Mouse (Mus musculus) midbrain, embryonic 11.5 days (tissue): ENCODE data around the gene Prpf8. TPM values are rescaled to one million over a fixed set of nuclear protein-coding genes. Genes with fewer than 3 reads are reported as not detected.

ENCODE experiments used
- ATAC-seq: fragments of 200-750 bp; cut with Nextera tagmentation; 2 replicates; pipeline ENCODE4 v1.8.0; 2017; ENCODE audit warnings: moderate TSS enrichment, moderate library complexity; ENCODE audit not compliant: low FRiP score
- DNase-seq: peaks from one replicate; pipeline ENCODE4 v3.0.0; 2015; ENCODE audit warnings: low spot score; ENCODE audit errors: missing footprints
- H3K27ac ChIP-seq: fragments of 300-500 bp; sonication (generic); 2 replicates; pipeline ENCODE4 v1.5.1; 2014; ENCODE audit warnings: low read depth, low read length
- H3K27me3 ChIP-seq: fragments of 300-500 bp; sonication (generic); 2 replicates; pipeline ENCODE4 v1.6.1; 2014; ENCODE audit warnings: mild to moderate bottlenecking, low read length, moderate library complexity, mixed read lengths; ENCODE audit not compliant: control insufficient read depth, insufficient read depth
- H3K36me3 ChIP-seq: fragments of 300-500 bp; sonication (generic); 2 replicates; pipeline ENCODE4 v1.6.1; 2014; ENCODE audit warnings: mild to moderate bottlenecking, low read length, moderate library complexity, mixed read lengths; ENCODE audit not compliant: control insufficient read depth, insufficient read depth
- H3K4me1 ChIP-seq: fragments of 300-500 bp; sonication (generic); 2 replicates; pipeline ENCODE4 v1.6.1; 2014; ENCODE audit warnings: low read length; ENCODE audit not compliant: control insufficient read depth, insufficient read depth
- H3K4me2 ChIP-seq: fragments of 300-500 bp; sonication (generic); 2 replicates; pipeline ENCODE4 v1.6.1; 2014; ENCODE audit warnings: mild to moderate bottlenecking, moderate library complexity
- H3K4me3 ChIP-seq: fragments of 300-500 bp; sonication (generic); 2 replicates; pipeline ENCODE4 v1.5.1; 2014; ENCODE audit warnings: low read depth, low read length
- H3K9ac ChIP-seq: fragments of 300-500 bp; sonication (generic); 2 replicates; pipeline ENCODE4 v1.6.1; 2014; ENCODE audit warnings: low read length
- H3K9me3 ChIP-seq: fragments of 300-500 bp; sonication (generic); 2 replicates; pipeline ENCODE4 v1.6.1; 2016; ENCODE audit warnings: low read length; ENCODE audit not compliant: control insufficient read depth
- WGBS: fragments of 180-500 bp; shearing (Covaris S2); extraction: QIAGEN DNeasy Blood & Tissue Kit; methylation state at CpG from one replicate; pipeline ENCODE4 v1.1.7; 2014; 5-methylcytosine and 5-hydroxymethylcytosine counted together
- polyA plus RNA-seq: library from polyadenylated mRNA; unstranded; fragments of >200 nt; fragmentation: Nextera tagmentation; extraction: Ambion mirVana; gene quantifications from 2 replicates; pipeline ENCODE4 v1.2.1, GENCODE M21; 2014

Prpf8 gene
- polyA plus RNA-seq, 1 experiment from 2014 or later, result 100.0 TPM

DNA sequence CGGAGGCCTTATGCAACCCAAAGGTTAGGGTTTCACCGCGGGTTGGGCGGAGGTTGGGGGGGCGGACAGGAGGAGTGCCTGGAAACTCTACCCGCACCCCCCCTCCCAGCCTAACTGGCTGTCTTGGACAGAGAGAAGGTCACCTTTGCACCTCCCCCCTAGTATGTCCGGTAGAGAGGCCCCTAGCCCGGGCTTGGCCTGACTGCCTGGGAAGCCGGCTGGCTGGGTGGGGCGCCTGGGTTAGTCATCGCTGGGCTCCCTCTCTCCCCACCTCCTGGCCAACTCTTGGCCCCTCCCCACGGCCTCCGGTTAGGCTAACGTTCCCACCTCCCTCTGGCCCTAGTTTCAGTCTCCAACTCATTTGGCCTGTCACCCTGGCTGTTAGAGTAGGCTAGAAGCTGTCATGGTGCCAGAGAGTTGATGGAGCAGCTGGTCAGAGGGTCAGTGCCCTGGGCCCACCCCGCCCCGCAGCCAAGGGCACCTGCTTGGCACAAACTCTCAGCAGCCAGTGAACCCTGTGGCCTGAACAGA lies 24.3 kb upstream of the Prpf8 start:
- DNase-seq (no peak), ATAC-seq (no peak)
- Histone ChIP-seq H3K9me3 (no peaks in the 10 kb centered on the region), H3K4me3 (peak overlapping the region; percentile 62), H3K9ac (peak overlapping the region; percentile 63), H3K36me3 (no peaks in the 10 kb centered on the region), H3K27me3 (no peaks in the 10 kb centered on the region), H3K4me2 (peak overlapping the region; percentile 69), H3K27ac (no peak overlapping the region), H3K4me1 (peaks cover 17% of the 10 kb centered on the region)
- WGBS, result 7% methylated on average over 13 of the region's 16 CpGs

GRCm38 (mm10) chr11:75462865-75463336 lies 23.7 kb upstream of the Prpf8 start:
- no peaks in the 10 kb centered on the region for H3K27me3 ChIP-seq
- H3K4me3 ChIP-seq, result no peak overlapping the region
- H3K4me1 ChIP-seq, result peaks cover 17% of the 10 kb centered on the region
- H3K9me3 ChIP-seq, result no peaks in the 10 kb centered on the region
- 9% methylated on average over 9 of the region's 9 CpGs for WGBS
- no peaks in the 10 kb centered on the region for H3K36me3 ChIP-seq
- no peak overlapping the region; the same call in 1 of the 2 replicates for H3K9ac ChIP-seq
- no peak overlapping the region for H3K27ac ChIP-seq
- H3K4me2 ChIP-seq, result peak overlapping the region; percentile 69
- DNase-seq (peak; percentile 87), ATAC-seq (no peak)

GRCm38 (mm10) chr11:75463624-75464023 lies 23.0 kb upstream of the Prpf8 start:
- peaks cover 17% of the 10 kb centered on the region for H3K4me1 ChIP-seq
- WGBS, result 72% methylated on average over 4 of the region's 4 CpGs

GRCm38 (mm10) chr11:75464417-75464816 lies 22.2 kb upstream of the Prpf8 start:
- 86% methylated on average over 6 of the region's 6 CpGs for WGBS
- Histone ChIP-seq H3K4me3 (no peak overlapping the region), H3K4me2 (no peak overlapping the region), H3K27me3 (no peaks in the 10 kb centered on the region), H3K4me1 (peaks cover 17% of the 10 kb centered on the region), H3K36me3 (no peaks in the 10 kb centered on the region), H3K9me3 (no peaks in the 10 kb centered on the region), H3K9ac (no peak overlapping the region), H3K27ac (no peak overlapping the region)
- DNase-seq (no peak), ATAC-seq (no peak)

More at GRCm38 (mm10) chr11:75463624-75464023, 23.0 kb upstream of the Prpf8 start:
- Histone ChIP-seq H3K9me3 (no peaks in the 10 kb centered on the region), H3K4me2 (no peak overlapping the region), H3K4me3 (no peak overlapping the region), H3K27me3 (no peaks in the 10 kb centered on the region), H3K36me3 (no peaks in the 10 kb centered on the region), H3K27ac (no peak overlapping the region), H3K9ac (no peak overlapping the region)
- no peak for ATAC-seq
- DNase-seq, result no peak

DNA sequence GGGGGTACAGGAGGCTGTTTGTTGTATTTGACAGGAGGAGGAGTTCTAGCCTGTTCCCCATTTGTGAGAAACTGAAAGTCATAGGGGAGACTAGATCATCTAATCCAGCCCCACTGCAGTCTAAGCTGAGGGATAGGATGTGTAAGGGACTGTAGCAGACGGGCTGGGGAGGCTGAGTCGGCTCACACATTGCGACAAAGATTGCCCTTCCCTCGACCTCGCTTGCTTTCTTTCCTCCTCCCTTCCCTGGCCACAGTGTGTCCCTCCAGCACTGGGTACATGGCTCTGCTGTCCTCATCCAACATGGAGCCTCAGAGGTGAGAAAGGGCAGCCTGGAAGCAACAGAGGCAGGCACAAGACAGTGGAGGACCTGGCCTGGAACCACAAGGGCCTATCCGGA lies 21.6 kb upstream of the Prpf8 start:
- no peak overlapping the region for H3K9ac ChIP-seq
- peaks cover 12% of the 10 kb centered on the region for H3K4me1 ChIP-seq
- WGBS, result 89% methylated on average over 6 of the region's 6 CpGs
- no peak for DNase-seq
- no peaks in the 10 kb centered on the region for H3K27me3 ChIP-seq
- no peak for ATAC-seq
- no peaks in the 10 kb centered on the region for H3K9me3 ChIP-seq
- no peak overlapping the region for H3K4me3 ChIP-seq
- no peaks in the 10 kb centered on the region for H3K36me3 ChIP-seq
- no peak overlapping the region for H3K4me2 ChIP-seq
- H3K27ac ChIP-seq, result no peak overlapping the region

DNA sequence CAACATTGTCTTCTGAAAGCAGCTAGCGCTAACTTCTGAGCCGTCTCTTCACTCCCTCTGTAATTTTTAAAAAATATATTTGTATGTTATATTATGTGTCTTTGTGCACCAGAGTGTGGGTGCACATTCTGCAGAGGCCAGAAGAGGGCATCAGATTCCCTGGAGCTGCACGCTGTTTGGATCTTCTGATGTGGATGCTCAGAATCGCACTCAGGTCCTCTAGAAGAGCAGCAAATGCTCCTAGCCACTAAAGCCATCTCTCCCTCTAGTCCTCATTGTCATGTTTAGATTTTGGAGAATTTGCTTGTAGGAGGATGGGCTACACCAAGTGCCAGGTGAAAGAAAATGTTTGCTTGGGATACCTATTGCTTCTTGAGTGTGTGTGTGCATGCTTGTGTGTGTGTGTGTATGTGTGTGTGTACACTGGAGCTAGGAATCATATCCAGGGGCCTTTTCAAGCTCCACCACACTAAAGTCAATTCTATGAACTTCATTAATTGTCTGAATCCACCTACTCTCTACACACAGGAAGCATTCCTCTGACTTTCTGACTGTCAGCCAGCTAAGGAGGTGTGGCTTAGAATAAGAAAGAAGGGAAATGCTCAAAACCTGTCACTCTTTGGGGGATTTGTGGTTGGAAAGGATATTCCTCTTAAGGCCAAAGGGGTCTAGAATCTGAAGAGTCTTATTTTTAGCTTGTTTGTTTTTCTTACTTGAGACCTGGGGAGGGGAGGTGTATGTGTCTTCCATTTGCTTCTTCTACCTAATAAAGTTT lies 19.7 kb upstream of the Prpf8 start:
- peak; percentile 82 for DNase-seq
- no peaks in the 10 kb centered on the region for H3K36me3 ChIP-seq
- no peak overlapping the region for H3K27ac ChIP-seq
- ATAC-seq, result no peak
- no peak overlapping the region for H3K4me3 ChIP-seq
- peaks cover 7% of the 10 kb centered on the region for H3K4me1 ChIP-seq
- no peaks in the 10 kb centered on the region for H3K27me3 ChIP-seq
- 95% methylated on average over 4 of the region's 4 CpGs for WGBS
- H3K9ac ChIP-seq, result no peak overlapping the region
- H3K4me2 ChIP-seq, result no peak overlapping the region
- H3K9me3 ChIP-seq, result no peaks in the 10 kb centered on the region

DNA sequence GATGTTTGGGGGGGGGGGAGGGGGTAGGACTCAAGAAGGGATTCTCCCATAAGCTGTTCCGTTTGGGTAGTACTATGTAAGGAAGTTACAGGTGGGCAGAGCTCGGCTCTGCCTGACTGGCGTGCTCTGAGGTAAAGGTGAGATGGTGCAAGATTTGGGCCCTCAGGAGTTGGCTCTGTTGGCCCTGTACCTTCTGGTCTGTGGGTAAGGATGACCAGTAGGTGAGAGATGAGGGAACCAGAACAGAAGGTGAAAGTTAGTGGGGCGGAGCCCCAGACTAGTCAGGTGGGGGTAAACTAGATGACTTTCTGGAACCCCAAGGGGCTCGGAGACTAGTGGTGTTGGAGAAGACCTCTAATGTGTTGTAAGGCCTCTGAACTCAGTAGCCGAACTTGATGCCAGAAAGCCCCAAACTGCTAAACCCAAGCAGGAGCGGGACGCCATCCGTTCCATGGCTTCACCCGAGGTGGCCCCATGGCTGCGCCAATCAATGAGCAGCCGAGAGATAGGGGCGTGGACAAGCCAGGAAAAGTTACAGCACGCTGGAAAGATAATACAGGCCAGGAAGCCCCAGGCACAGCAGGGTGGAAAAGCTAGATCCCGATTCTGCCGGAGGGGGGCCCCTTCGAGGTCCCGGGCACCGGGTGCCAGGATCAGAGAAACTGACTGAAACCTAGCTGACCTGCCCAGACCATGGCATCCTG lies 19.0 kb upstream of the Prpf8 start:
- Histone ChIP-seq H3K27me3 (no peaks in the 10 kb centered on the region), H3K4me3 (peak overlapping the region; percentile 33), H3K9me3 (no peaks in the 10 kb centered on the region), H3K36me3 (no peaks in the 10 kb centered on the region), H3K4me2 (peak overlapping the region; percentile 52), H3K9ac (peak overlapping the region; percentile 62), H3K27ac (no peak overlapping the region), H3K4me1 (no peaks in the 10 kb centered on the region; the same call in 1 of the 2 replicates)
- DNase-seq (peak; percentile 90), ATAC-seq (peak; percentile 59; the same call in 1 of the 2 replicates)
- WGBS, result 16% methylated on average over 19 of the region's 19 CpGs

DNA sequence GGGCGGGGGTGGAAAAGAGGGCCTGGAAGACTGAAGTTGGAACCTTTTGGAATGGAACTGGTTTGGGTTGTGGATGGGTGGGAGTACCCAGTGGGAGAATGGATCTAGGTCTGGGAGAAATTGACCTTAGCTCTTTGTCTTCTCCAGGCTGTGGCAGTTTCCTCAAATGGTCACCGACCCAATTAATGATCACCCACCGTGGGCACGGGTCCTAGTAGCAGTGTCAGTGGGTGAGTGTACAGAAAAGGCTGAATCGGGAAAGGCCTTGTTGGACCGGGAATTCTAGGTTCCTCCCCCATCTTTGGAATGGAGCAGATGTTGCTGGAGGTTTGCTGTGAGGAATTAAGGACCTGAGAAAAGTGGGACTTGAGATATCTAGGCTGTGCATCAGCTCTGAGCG lies 18.2 kb upstream of the Prpf8 start:
- peak overlapping the region; percentile 52 for H3K4me2 ChIP-seq
- H3K36me3 ChIP-seq, result no peaks in the 10 kb centered on the region
- H3K4me1 ChIP-seq, result no peaks in the 10 kb centered on the region
- no peak for ATAC-seq
- H3K9me3 ChIP-seq, result no peaks in the 10 kb centered on the region
- H3K4me3 ChIP-seq, result peak overlapping the region; percentile 33; the same call in 1 of the 2 replicates
- 65% methylated on average over 7 of the region's 7 CpGs for WGBS
- no peaks in the 10 kb centered on the region for H3K27me3 ChIP-seq
- H3K27ac ChIP-seq, result no peak overlapping the region
- H3K9ac ChIP-seq, result peak overlapping the region; percentile 62
- DNase-seq, result no peak

GRCm38 (mm10) chr11:75469261-75469660 lies 17.4 kb upstream of the Prpf8 start:
- 89% methylated on average over 4 of the region's 4 CpGs for WGBS
- H3K36me3 ChIP-seq, result no peaks in the 10 kb centered on the region
- DNase-seq (no peak), ATAC-seq (no peak)
- H3K4me3 ChIP-seq, result no peak overlapping the region
- H3K27me3 ChIP-seq, result no peaks in the 10 kb centered on the region
- H3K9me3 ChIP-seq, result no peaks in the 10 kb centered on the region
- no peak overlapping the region for H3K27ac ChIP-seq
- H3K4me2 ChIP-seq, result no peak overlapping the region
- no peaks in the 10 kb centered on the region for H3K4me1 ChIP-seq
- no peak overlapping the region for H3K9ac ChIP-seq
